Mouse (Mus musculus) cerebellum, adult 9-11 months (tissue): ENCODE data around the gene B3gnt2.

Experiments used
- DNase-seq: peaks from one replicate; pipeline ENCODE4 v3.0.0; 2022

The B3gnt2 gene

GRCm38 (mm10) chr11:22868582-22868981, 7.8 kb upstream of the B3gnt2 start:
- no peak for DNase-seq

GRCm38 (mm10) chr11:22867691-22868090, 6.9 kb upstream of the B3gnt2 start:
- no peak for DNase-seq

GRCm38 (mm10) chr11:22865635-22866246, 5.0 kb upstream of the B3gnt2 start:
- DNase-seq, result no peak

- no peak for DNase-seq
These were observed 3.7 kb upstream of the B3gnt2 start for GRCm38 (mm10) chr11:22864305-22865060.

GRCm38 (mm10) chr11:22863581-22863980, 2.8 kb upstream of the B3gnt2 start:
- no peak for DNase-seq

- no peak for DNase-seq
These were observed 554 bp upstream of the B3gnt2 start for GRCm38 (mm10) chr11:22861315-22861714.

- DNase-seq, result no peak
These were observed 977 bp downstream of the B3gnt2 start for GRCm38 (mm10) chr11:22859633-22860334.

DNA sequence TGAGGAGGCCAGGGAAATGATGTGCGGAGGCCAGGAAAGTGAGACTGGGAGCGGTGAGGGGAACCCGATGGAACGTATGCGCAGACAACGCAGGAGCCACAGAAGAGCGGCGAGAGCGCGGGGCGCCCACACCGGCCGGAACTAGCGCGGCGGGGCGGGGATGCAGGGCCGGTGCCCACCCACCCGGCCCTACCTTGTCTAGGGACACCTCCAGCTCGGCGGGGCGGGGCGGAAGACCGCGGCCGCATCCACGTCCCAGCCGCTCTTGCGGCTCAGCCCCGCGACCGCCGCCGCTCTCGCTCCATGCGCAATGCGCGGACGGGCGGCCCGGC, 1.5 kb downstream of the B3gnt2 start:
- no peak for DNase-seq

GRCm38 (mm10) chr11:22858441-22859300, 2.1 kb downstream of the B3gnt2 start:
- no peak for DNase-seq

GRCm38 (mm10) chr11:22857705-22858440, 2.9 kb downstream of the B3gnt2 start:
- DNase-seq, result no peak

DNA sequence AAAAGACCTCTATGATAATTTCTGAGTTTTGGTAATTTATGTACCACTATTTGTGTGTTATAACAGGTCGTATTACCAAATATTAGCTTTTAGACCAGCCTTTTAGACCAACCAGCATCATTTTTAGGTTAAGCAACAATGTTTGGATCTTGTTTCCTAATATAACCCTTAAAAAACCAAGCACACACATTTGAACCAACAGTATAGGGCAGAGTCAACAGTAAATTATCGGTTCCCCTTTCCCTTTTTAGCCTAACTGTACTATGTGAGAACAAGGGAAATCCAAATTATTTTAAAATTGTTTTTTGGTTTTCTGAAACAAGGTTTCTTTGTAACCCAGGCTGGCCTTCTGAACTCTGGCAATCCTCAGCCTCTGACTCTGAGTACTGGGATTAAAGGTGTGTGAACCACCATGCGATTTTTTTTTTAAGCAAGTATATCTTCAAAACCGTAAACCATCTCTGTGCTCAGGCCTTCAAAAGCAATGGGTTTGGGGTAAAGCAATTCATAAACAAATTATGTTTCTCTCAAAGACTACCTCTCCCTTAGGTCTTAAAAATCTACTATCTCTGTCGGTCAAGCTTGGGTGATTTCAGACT, 3.6 kb downstream of the B3gnt2 start:
- DNase-seq, result no peak

DNA sequence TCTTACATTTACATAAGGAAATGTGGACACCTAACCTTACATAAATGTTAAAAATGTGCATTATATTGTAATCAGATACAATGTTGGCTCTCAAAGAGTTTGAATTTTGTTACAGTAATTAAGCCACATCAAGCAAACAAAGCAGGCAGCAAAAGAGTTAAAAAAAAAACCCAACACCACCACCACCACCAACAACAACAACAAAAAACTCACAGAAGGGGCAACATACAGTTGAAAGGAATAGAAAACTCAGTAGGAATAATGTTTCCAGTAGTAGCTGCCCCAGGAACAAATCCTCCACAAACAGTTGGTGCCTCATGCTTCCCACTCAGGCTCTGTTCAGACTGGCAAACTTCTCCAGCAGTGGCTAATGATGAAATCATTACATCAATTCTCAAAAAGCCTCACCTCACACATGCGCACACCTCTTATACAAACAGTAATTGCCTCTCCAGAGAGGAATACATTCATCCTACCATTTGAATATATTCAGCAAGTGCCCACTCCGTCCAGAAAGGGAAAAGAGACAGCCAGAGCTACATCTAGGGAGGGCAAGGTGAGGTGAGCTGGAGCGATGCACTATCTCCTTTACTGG, 4.3 kb downstream of the B3gnt2 start:
- no peak for DNase-seq

GRCm38 (mm10) chr11:22854571-22854970, 6.2 kb downstream of the B3gnt2 start:
- DNase-seq, result no peak

- no peak for DNase-seq
These were observed 7.1 kb downstream of the B3gnt2 start for GRCm38 (mm10) chr11:22853477-22854157.

DNA sequence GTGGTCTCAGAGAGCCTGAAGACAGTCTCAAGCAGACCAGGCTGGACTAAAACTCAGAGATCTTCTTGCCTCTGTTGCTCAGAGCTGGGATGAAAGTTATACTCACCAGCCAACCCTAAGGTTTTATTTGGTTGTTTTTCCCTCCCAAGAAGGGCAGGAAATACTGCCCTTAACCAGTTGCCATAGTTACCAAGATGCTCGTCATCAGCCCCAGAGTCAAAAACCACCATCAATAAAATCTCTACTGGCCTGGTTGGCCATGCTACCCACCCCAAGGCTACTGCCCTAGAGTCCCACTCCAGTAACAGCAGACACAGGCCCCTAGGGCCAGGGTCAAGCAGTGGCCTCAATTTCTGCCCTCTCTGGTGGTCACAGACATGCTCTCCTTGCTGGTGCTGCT, 8.3 kb downstream of the B3gnt2 start:
- no peak for DNase-seq

DNA sequence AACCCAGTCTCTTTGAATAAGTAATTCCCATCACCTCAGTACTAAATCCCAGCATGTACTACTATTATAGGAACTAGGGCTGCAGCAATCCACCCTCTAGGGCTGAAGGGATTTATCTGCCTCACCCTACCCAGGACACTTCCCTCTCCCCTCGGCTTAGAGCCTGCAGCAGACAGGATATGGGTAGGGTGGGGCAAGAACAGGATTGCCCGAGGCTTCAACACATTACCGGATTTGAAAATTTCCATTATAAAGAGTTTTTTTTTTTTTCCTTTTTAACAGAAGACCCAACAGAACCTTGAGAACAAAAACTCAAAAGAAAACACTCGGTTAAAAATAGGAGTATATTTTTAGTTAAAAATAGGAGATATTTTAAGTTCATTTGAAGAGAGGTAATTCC, 9.3 kb downstream of the B3gnt2 start:
- DNase-seq, result no peak

GRCm38 (mm10) chr11:22850077-22850476, 10.7 kb downstream of the B3gnt2 start:
- no peak for DNase-seq

DNA sequence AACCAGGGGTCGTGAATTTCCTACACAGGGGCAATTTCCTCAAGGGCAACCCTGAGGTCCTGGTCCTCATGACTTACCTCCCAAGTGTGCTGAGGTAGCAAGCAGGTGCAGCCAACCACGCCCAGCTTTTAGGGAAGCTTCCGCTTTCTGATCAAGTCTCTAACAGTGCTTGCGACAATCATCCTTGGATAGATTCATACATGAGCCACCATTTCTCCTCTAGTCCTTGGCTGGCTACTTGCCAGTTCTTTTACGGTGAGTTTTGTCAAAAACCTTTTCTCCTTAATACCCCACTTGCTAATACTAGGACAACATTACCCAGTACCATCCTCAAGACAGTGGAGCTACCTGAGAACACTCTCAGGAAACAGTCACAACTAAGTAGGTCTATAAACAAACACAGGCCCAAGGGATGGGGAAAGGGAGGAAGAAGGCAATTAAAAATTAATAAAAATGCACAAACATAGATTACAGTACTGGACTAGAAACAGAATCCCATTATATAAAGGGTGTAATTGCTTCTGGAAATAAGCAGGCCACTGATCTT, 12.0 kb downstream of the B3gnt2 start:
- no peak for DNase-seq

DNA sequence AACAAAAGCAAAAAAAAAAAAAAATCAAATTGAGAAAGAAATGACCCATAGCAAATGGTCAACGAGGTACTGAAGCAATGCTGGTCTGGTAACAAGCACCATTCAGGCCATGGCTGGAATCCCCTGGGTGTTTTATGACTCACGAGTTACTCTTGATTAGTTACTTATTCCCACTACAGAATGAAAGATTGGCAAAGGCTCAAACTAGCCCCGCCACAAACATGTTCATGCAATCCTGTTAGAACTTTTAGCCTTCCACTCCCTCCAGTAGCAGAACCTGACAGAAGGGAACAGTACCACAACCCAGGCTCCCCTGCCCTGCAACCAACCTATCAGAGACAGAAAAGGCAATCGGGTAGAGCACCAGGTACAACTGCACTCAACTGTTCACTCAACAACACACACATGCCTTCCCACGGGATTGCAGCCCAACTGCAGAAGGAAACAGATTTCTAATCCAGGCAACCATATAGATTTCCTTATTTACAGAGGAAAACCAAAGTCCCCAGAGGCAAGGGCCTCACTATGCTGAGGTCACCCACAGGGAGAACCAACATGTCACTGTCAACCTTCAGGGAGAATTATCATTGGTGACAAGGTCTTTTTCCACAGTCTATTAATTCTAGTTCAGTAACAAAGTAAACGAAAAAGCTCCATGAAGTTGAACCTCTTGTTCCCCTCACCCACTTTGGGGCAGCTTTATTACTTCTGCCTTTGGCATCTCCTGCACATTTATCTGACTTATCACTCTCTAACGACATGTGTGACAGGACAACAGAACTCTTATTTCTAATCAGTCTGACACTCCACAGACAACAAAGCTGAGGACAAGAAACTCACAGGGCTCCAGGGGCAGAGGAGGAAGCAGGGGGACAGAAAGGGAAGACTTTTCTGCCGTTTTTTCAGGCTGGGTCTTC, 12.8 kb downstream of the B3gnt2 start:
- no peak for DNase-seq
